Mouse (Mus musculus) neural tube, embryonic 12.5 days (tissue): ENCODE data around the gene Pigq. TPM values are rescaled to one million over a fixed set of nuclear protein-coding genes. Genes with fewer than 3 reads are reported as not detected.

Experiments used
- ATAC-seq: fragments of 200-750 bp; cut with Nextera tagmentation; 2 replicates; pipeline ENCODE4 v1.8.0; 2017; ENCODE audit warnings: low read depth, mild to moderate bottlenecking, moderate TSS enrichment, moderate library complexity; ENCODE audit not compliant: low FRiP score
- H3K27ac ChIP-seq: fragments of 300-500 bp; sonication (generic); 2 replicates; pipeline ENCODE4 v1.5.1; 2016
- H3K27me3 ChIP-seq: fragments of 300-500 bp; sonication (generic); replicated peaks from 2 replicates; pipeline ENCODE4 v1.6.1; 2016; ENCODE audit warnings: mild to moderate bottlenecking
- H3K36me3 ChIP-seq: fragments of 300-500 bp; sonication (generic); 2 replicates; pipeline ENCODE4 v1.6.1; 2016; ENCODE audit warnings: mild to moderate bottlenecking
- H3K4me1 ChIP-seq: fragments of 300-500 bp; sonication (generic); 2 replicates; pipeline ENCODE4 v1.6.1; 2016
- H3K4me2 ChIP-seq: fragments of 300-500 bp; sonication (generic); replicated peaks from 2 replicates; pipeline ENCODE4 v1.6.1; 2016; ENCODE audit warnings: mild to moderate bottlenecking
- H3K4me3 ChIP-seq: fragments of 300-500 bp; sonication (generic); 2 replicates; pipeline ENCODE4 v1.5.1; 2016
- H3K9ac ChIP-seq: fragments of 300-500 bp; sonication (generic); 2 replicates; pipeline ENCODE4 v1.6.1; 2016; ENCODE audit warnings: mild to moderate bottlenecking
- H3K9me3 ChIP-seq: fragments of 300-500 bp; sonication (generic); 2 replicates; pipeline ENCODE4 v1.6.1; 2016; ENCODE audit warnings: mild to moderate bottlenecking
- WGBS: fragments of 180-500 bp; shearing (Covaris S2); methylation state at CpG from one replicate; pipeline ENCODE4 v1.1.7; 2016; 5-methylcytosine and 5-hydroxymethylcytosine counted together
- polyA plus RNA-seq: library from polyadenylated mRNA; unstranded; fragments of >200 nt; fragmentation: Nextera tagmentation; extraction: Ambion mirVana; gene quantifications from 2 replicates; pipeline ENCODE4 v1.2.1, GENCODE M21; 2016

Gene Pigq
- 54.7 and 57.3 TPM in 2 replicates for polyA plus RNA-seq

- Histone ChIP-seq H3K4me2 (no peak within 1 kb of the TSS), H3K9me3 (no peaks in the 10 kb centered on the region), H3K27me3 (0 out of 2 replicates have a peak, but pooled peaks cover under 1% of the 10 kb centered on the region), H3K4me3 (no peak within 1 kb of the TSS), H3K4me1 (peaks cover 7% of the 10 kb centered on the region), H3K27ac (no peak within 1 kb of the TSS; the same call in 1 of the 2 replicates), H3K9ac (no peak within 1 kb of the TSS), H3K36me3 (no peaks in the 10 kb centered on the region)
- WGBS: 61% methylated on average over 6 of the region's 6 CpGs
- ATAC-seq: no peak
These were observed at the start of gene Pigq, which contains the start of gene Nhlrc4 for GRCm38 (mm10) chr17:25944366-25945163. Pigq (minus strand) TSS chr17:25944936. Nhlrc4 (minus strand) TSS chr17:25944961.

- Histone ChIP-seq H3K4me3 (no peak overlapping the region), H3K9ac (no peak overlapping the region), H3K4me2 (no peak overlapping the region), H3K9me3 (no peaks in the 10 kb centered on the region), H3K27me3 (no peaks in the 10 kb centered on the region), H3K4me1 (no peaks in the 10 kb centered on the region), H3K27ac (no peak overlapping the region), H3K36me3 (peaks cover 90% of the 10 kb centered on the region)
- no peak for ATAC-seq
- WGBS: 90% methylated on average over 3 of the region's 3 CpGs
These were observed 48.8 kb upstream of the Pigq start for GRCm38 (mm10) chr17:25993489-25993888.

- Histone ChIP-seq H3K9ac (no peak overlapping the region), H3K9me3 (no peaks in the 10 kb centered on the region), H3K27me3 (no peaks in the 10 kb centered on the region), H3K4me3 (no peak overlapping the region), H3K27ac (no peak overlapping the region), H3K4me2 (no peak overlapping the region), H3K4me1 (no peaks in the 10 kb centered on the region), H3K36me3 (peaks cover 89% of the 10 kb centered on the region)
- 95% methylated on average over 4 of the region's 4 CpGs for WGBS
- ATAC-seq: no peak
These were observed 47.5 kb upstream of the Pigq start for GRCm38 (mm10) chr17:25992274-25992673.

- no peak for ATAC-seq
- Histone ChIP-seq H3K4me3 (no peak overlapping the region), H3K27me3 (no peaks in the 10 kb centered on the region), H3K4me2 (no peak overlapping the region), H3K9ac (no peak overlapping the region), H3K27ac (no peak overlapping the region), H3K4me1 (no peaks in the 10 kb centered on the region), H3K9me3 (no peaks in the 10 kb centered on the region), H3K36me3 (peaks cover 74% of the 10 kb centered on the region)
- WGBS: 93% methylated on average over 5 of the region's 5 CpGs
These were observed 45.6 kb upstream of the Pigq start for GRCm38 (mm10) chr17:25990331-25990730.

GRCm38 (mm10) chr17:25985306-25986294 lies 40.9 kb upstream of the Pigq start, which contains the start of gene Capn15:
Capn15 (minus strand) TSS chr17:25985796.
- Histone ChIP-seq H3K27me3 (no peaks in the 10 kb centered on the region), H3K9ac (peak within 1 kb of the TSS; percentile 85), H3K4me1 (peaks cover 10% of the 10 kb centered on the region), H3K4me3 (peak within 1 kb of the TSS; percentile 83), H3K36me3 (peaks cover 31% of the 10 kb centered on the region), H3K9me3 (no peaks in the 10 kb centered on the region), H3K4me2 (peak within 1 kb of the TSS; percentile 91), H3K27ac (peak within 1 kb of the TSS; percentile 79; the same call in 1 of the 2 replicates)
- peak; percentile 99 for ATAC-seq
- under 1% methylated on average over 91 of the region's 91 CpGs for WGBS

GRCm38 (mm10) chr17:25984556-25985305 lies 40.0 kb upstream of the Pigq start:
- peak overlapping the region; percentile 91 for H3K4me2 ChIP-seq
- no peaks in the 10 kb centered on the region for H3K9me3 ChIP-seq
- no peaks in the 10 kb centered on the region for H3K27me3 ChIP-seq
- H3K4me1 ChIP-seq: peaks cover 10% of the 10 kb centered on the region
- peak overlapping the region; percentile 85 for H3K9ac ChIP-seq
- peak overlapping the region; percentile 83 for H3K4me3 ChIP-seq
- H3K36me3 ChIP-seq: peaks cover 22% of the 10 kb centered on the region
- 13% methylated on average over 17 of the region's 17 CpGs for WGBS
- no peak; the same call in 1 of the 2 replicates for ATAC-seq
- peak overlapping the region; percentile 79; the same call in 1 of the 2 replicates for H3K27ac ChIP-seq

GRCm38 (mm10) chr17:25984066-25984465 lies 39.3 kb upstream of the Pigq start:
- Histone ChIP-seq H3K9ac (no peak overlapping the region), H3K27ac (no peak overlapping the region), H3K36me3 (peaks cover 17% of the 10 kb centered on the region; the same call in 1 of the 2 replicates), H3K4me2 (peak overlapping the region; percentile 91), H3K4me1 (peaks cover 10% of the 10 kb centered on the region), H3K4me3 (no peak overlapping the region), H3K9me3 (no peaks in the 10 kb centered on the region), H3K27me3 (no peaks in the 10 kb centered on the region)
- no peak for ATAC-seq
- 93% methylated on average over 1 of the region's 1 CpGs for WGBS

GRCm38 (mm10) chr17:25982913-25983312 lies 38.2 kb upstream of the Pigq start:
- Histone ChIP-seq H3K4me2 (no peak overlapping the region), H3K4me1 (peaks cover 10% of the 10 kb centered on the region), H3K27ac (no peak overlapping the region), H3K27me3 (no peaks in the 10 kb centered on the region), H3K9me3 (no peaks in the 10 kb centered on the region), H3K9ac (no peak overlapping the region), H3K36me3 (0 out of 2 replicates have a peak, but pooled peaks cover 5% of the 10 kb centered on the region), H3K4me3 (no peak overlapping the region)
- 87% methylated on average over 3 of the region's 3 CpGs for WGBS
- ATAC-seq: no peak

GRCm38 (mm10) chr17:25980854-25981253 lies 36.1 kb upstream of the Pigq start:
- H3K9me3 ChIP-seq: no peaks in the 10 kb centered on the region
- no peak overlapping the region for H3K4me2 ChIP-seq
- H3K9ac ChIP-seq: no peak overlapping the region
- WGBS: 94% methylated on average over 5 of the region's 5 CpGs
- no peaks in the 10 kb centered on the region for H3K36me3 ChIP-seq
- H3K27me3 ChIP-seq: no peaks in the 10 kb centered on the region
- peaks cover 10% of the 10 kb centered on the region for H3K4me1 ChIP-seq
- no peak overlapping the region for H3K27ac ChIP-seq
- H3K4me3 ChIP-seq: no peak overlapping the region
- ATAC-seq: no peak

- Histone ChIP-seq H3K27ac (no peak overlapping the region), H3K4me2 (no peak overlapping the region), H3K27me3 (no peaks in the 10 kb centered on the region), H3K9ac (no peak overlapping the region), H3K9me3 (no peaks in the 10 kb centered on the region), H3K36me3 (no peaks in the 10 kb centered on the region), H3K4me3 (no peak overlapping the region), H3K4me1 (peaks cover 10% of the 10 kb centered on the region)
- WGBS: 89% methylated on average over 5 of the region's 5 CpGs
- ATAC-seq: no peak
These were observed 35.3 kb upstream of the Pigq start for GRCm38 (mm10) chr17:25979829-25980738.
